Mouse (Mus musculus) limb, embryonic 10.5 days (tissue): ENCODE data around the gene Wtap. TPM values are rescaled to one million over a fixed set of nuclear protein-coding genes. Genes with fewer than 3 reads are reported as not detected.
"Not testable (repeated sequence)": the region's sequence is repeated elsewhere in the genome, so short reads cannot be mapped to it uniquely, and the experiment has no call there.

ENCODE experiments used
- DNase-seq: peaks from one replicate; pipeline ENCODE4 v3.0.0-alpha.2; 2017; ENCODE audit warnings: low spot score
- H3K27ac ChIP-seq: fragments of 300-500 bp; sonication (generic); 2 replicates; pipeline ENCODE4 v1.5.1; 2016; ENCODE audit warnings: mild to moderate bottlenecking
- H3K27me3 ChIP-seq: fragments of 300-500 bp; sonication (generic); 2 replicates; pipeline ENCODE4 v1.6.1; 2016; ENCODE audit warnings: low read depth, mild to moderate bottlenecking; ENCODE audit not compliant: poor library complexity, severe bottlenecking
- H3K36me3 ChIP-seq: fragments of 300-500 bp; sonication (generic); 2 replicates; pipeline ENCODE4 v1.6.1; 2016; ENCODE audit warnings: mild to moderate bottlenecking, moderate library complexity
- H3K4me1 ChIP-seq: fragments of 300-500 bp; sonication (generic); 2 replicates; pipeline ENCODE4 v1.6.1; 2016
- H3K4me3 ChIP-seq: fragments of 300-500 bp; sonication (generic); 2 replicates; pipeline ENCODE4 v1.5.1; 2016; ENCODE audit warnings: mild to moderate bottlenecking, moderate library complexity
- H3K9me3 ChIP-seq: fragments of 300-500 bp; sonication (generic); replicated peaks from 2 replicates; pipeline ENCODE4 v1.6.1; 2016; ENCODE audit warnings: mild to moderate bottlenecking
- WGBS: fragments of 180-500 bp; shearing (Covaris S2); methylation state at CpG from one replicate; pipeline ENCODE4 v1.1.7; 2016; 5-methylcytosine and 5-hydroxymethylcytosine counted together
- polyA plus RNA-seq: library from polyadenylated mRNA; unstranded; fragments of >200 nt; fragmentation: Nextera tagmentation; extraction: Ambion mirVana; gene quantifications from 2 replicates; pipeline ENCODE4 v1.2.1, GENCODE M21; 2016

Wtap gene
- 123 and 140 TPM in 2 replicates for polyA plus RNA-seq

GRCm38 (mm10) chr17:12994069-12994468 lies at the start of gene Wtap:
TSS of gene Wtap (minus strand) at chr17:12994169.
- 73% methylated on average over 1 of the region's 1 CpGs for WGBS
- H3K4me1 ChIP-seq, result peaks cover 5% of the 10 kb centered on the region
- no peaks in the 10 kb centered on the region for H3K27me3 ChIP-seq
- DNase-seq, result no peak
- peaks cover 2% of the 10 kb centered on the region; the same call in 1 of the 2 replicates for H3K36me3 ChIP-seq
- H3K4me3 ChIP-seq, result peak within 1 kb of the TSS; percentile 99
- peak within 1 kb of the TSS; percentile 100 for H3K27ac ChIP-seq
- H3K9me3 ChIP-seq, result no peaks in the 10 kb centered on the region

- H3K27ac ChIP-seq, H3K27me3 ChIP-seq, H3K36me3 ChIP-seq, DNase-seq, H3K9me3 ChIP-seq, H3K4me1 ChIP-seq, H3K4me3 ChIP-seq: not testable (repeated sequence)
- 93% methylated on average over 4 of the region's 12 CpGs for WGBS
Observed at GRCm38 (mm10) chr17:13036627-13037192, 42.7 kb upstream of the Wtap start.

GRCm38 (mm10) chr17:13013316-13013715 lies 19.3 kb upstream of the Wtap start:
- Histone ChIP-seq H3K9me3 (no peaks in the 10 kb centered on the region), H3K4me1 (peaks cover 9% of the 10 kb centered on the region), H3K4me3 (no peak overlapping the region), H3K27ac (no peak overlapping the region), H3K36me3 (peaks cover 56% of the 10 kb centered on the region), H3K27me3 (no peaks in the 10 kb centered on the region)
- 89% methylated on average over 3 of the region's 3 CpGs for WGBS
- no peak for DNase-seq

- Histone ChIP-seq H3K27me3 (no peaks in the 10 kb centered on the region), H3K36me3 (peaks cover 41% of the 10 kb centered on the region), H3K9me3 (no peaks in the 10 kb centered on the region), H3K27ac (no peak overlapping the region), H3K4me1 (peaks cover 19% of the 10 kb centered on the region), H3K4me3 (no peak overlapping the region)
- no peak for DNase-seq
- WGBS, result 46% methylated on average over 3 of the region's 3 CpGs
Observed at GRCm38 (mm10) chr17:13009887-13010286, 15.9 kb upstream of the Wtap start.

- Histone ChIP-seq H3K9me3 (no peaks in the 10 kb centered on the region), H3K27ac (peak overlapping the region; percentile 86), H3K27me3 (no peaks in the 10 kb centered on the region), H3K36me3 (peaks cover 27% of the 10 kb centered on the region), H3K4me3 (peak overlapping the region; percentile 95), H3K4me1 (peaks cover 19% of the 10 kb centered on the region)
- DNase-seq, result peak; percentile 36
- 6% methylated on average over 10 of the region's 10 CpGs for WGBS
Observed at GRCm38 (mm10) chr17:13008528-13008927, 14.6 kb upstream of the Wtap start.

- peak overlapping the region; percentile 86 for H3K27ac ChIP-seq
- peak overlapping the region; percentile 95 for H3K4me3 ChIP-seq
- no peaks in the 10 kb centered on the region for H3K9me3 ChIP-seq
- H3K27me3 ChIP-seq, result no peaks in the 10 kb centered on the region
- peaks cover 19% of the 10 kb centered on the region for H3K4me1 ChIP-seq
- peak; percentile 99 for DNase-seq
- under 1% methylated on average over 75 of the region's 76 CpGs for whole genome bisulfite sequencing
- H3K36me3 ChIP-seq, result peaks cover 20% of the 10 kb centered on the region
Observed at GRCm38 (mm10) chr17:13007730-13008425, 13.9 kb upstream of the Wtap start.

GRCm38 (mm10) chr17:13006984-13007383 lies 13.0 kb upstream of the Wtap start:
- 0 out of 2 replicates have a peak overlapping the region, but pooled peaks have one; percentile 86 for H3K27ac ChIP-seq
- 49% methylated on average over 5 of the region's 5 CpGs for WGBS
- peak overlapping the region; percentile 95 for H3K4me3 ChIP-seq
- peaks cover 12% of the 10 kb centered on the region for H3K36me3 ChIP-seq
- no peaks in the 10 kb centered on the region for H3K27me3 ChIP-seq
- DNase-seq, result no peak
- H3K4me1 ChIP-seq, result peaks cover 19% of the 10 kb centered on the region
- H3K9me3 ChIP-seq, result no peaks in the 10 kb centered on the region

GRCm38 (mm10) chr17:13006546-13006945 lies 12.6 kb upstream of the Wtap start, which contains the start of gene Sod2:
TSS of gene Sod2 (plus strand) at chr17:13006846.
- not testable (repeated sequence) for DNase-seq, H3K36me3 ChIP-seq, H3K27me3 ChIP-seq, H3K9me3 ChIP-seq
- Histone ChIP-seq H3K4me3 (peak within 1 kb of the TSS; percentile 95), H3K27ac (peak within 1 kb of the TSS; percentile 86), H3K4me1 (peaks cover 19% of the 10 kb centered on the region)
- WGBS, result 95% methylated on average over 2 of the region's 2 CpGs

- not testable (repeated sequence) for H3K36me3 ChIP-seq, H3K9me3 ChIP-seq, DNase-seq, H3K27me3 ChIP-seq, H3K4me3 ChIP-seq, H3K27ac ChIP-seq
- H3K4me1 ChIP-seq, result peaks cover 19% of the 10 kb centered on the region
- WGBS, result 82% methylated on average over 2 of the region's 2 CpGs
Observed at GRCm38 (mm10) chr17:13004436-13004835, 10.5 kb upstream of the Wtap start.

GRCm38 (mm10) chr17:13002243-13002642 lies 8.3 kb upstream of the Wtap start:
- DNase-seq, H3K36me3 ChIP-seq, H3K27ac ChIP-seq, H3K9me3 ChIP-seq, H3K4me3 ChIP-seq, H3K4me1 ChIP-seq, H3K27me3 ChIP-seq: not testable (repeated sequence)
- 93% methylated on average over 5 of the region's 5 CpGs for WGBS

GRCm38 (mm10) chr17:12999069-12999468 lies 5.1 kb upstream of the Wtap start:
- Histone ChIP-seq H3K36me3 (no peaks in the 10 kb centered on the region), H3K4me3 (no peak overlapping the region), H3K27ac (no peak overlapping the region), H3K27me3 (no peaks in the 10 kb centered on the region), H3K4me1 (no peaks in the 10 kb centered on the region), H3K9me3 (no peaks in the 10 kb centered on the region)
- 83% methylated on average over 6 of the region's 6 CpGs for WGBS
- DNase-seq, result no peak

- Histone ChIP-seq H3K4me1 (no peaks in the 10 kb centered on the region), H3K27ac (no peak overlapping the region), H3K4me3 (no peak overlapping the region), H3K9me3 (no peaks in the 10 kb centered on the region), H3K27me3 (no peaks in the 10 kb centered on the region), H3K36me3 (no peaks in the 10 kb centered on the region)
- 89% methylated on average over 5 of the region's 5 CpGs for WGBS
- DNase-seq, result no peak
Observed at GRCm38 (mm10) chr17:12997890-12998289, 3.9 kb upstream of the Wtap start.

GRCm38 (mm10) chr17:12996345-12996744 lies 2.4 kb upstream of the Wtap start:
- no peaks in the 10 kb centered on the region for H3K27me3 ChIP-seq
- H3K36me3 ChIP-seq, result no peaks in the 10 kb centered on the region
- 29% methylated on average over 3 of the region's 3 CpGs for WGBS
- H3K4me1 ChIP-seq, result no peaks in the 10 kb centered on the region
- no peak overlapping the region for H3K27ac ChIP-seq
- DNase-seq, result peak; percentile 45
- H3K4me3 ChIP-seq, result no peak overlapping the region
- H3K9me3 ChIP-seq, result no peaks in the 10 kb centered on the region
